Mouse (Mus musculus): ENCODE measurements around the gene Slc16a12.
A peak's percentile ranks its signal among the peaks of the same experiment; 100 is the strongest.
"Not testable (repeated sequence)": the region's sequence is repeated elsewhere in the genome, so short reads cannot be mapped to it uniquely, and the experiment has no call there.

Slc16a12 gene

GRCm38 (mm10) chr19:34666127-34666526 is 81.0 kb downstream of the Slc16a12 start:
- DNase-seq (ENCODE audit: low spot score): peak; percentile 63

GRCm38 (mm10) chr19:34662740-34663139 is 84.3 kb downstream of the Slc16a12 start:
- no peak for DNase-seq (ENCODE audit: low spot score)

- DNase-seq (ENCODE audit: low spot score): peak; percentile 36
Observed at GRCm38 (mm10) chr19:34662067-34662507, 85.0 kb downstream of the Slc16a12 start.

GRCm38 (mm10) chr19:34656511-34657298 is 90.4 kb downstream of the Slc16a12 start:
- no peak for DNase-seq (ENCODE audit: low spot score)

GRCm38 (mm10) chr19:34655227-34655805 is 91.8 kb downstream of the Slc16a12 start:
- DNase-seq (ENCODE audit: low spot score): no peak

GRCm38 (mm10) chr19:34650997-34651396 is 96.1 kb downstream of the Slc16a12 start:
- DNase-seq (ENCODE audit: low spot score): no peak

GRCm38 (mm10) chr19:34650276-34650675 is 96.8 kb downstream of the Slc16a12 start:
- DNase-seq (ENCODE audit: low spot score): no peak

GRCm38 (mm10) chr19:34647630-34648029 is 99.5 kb downstream of the Slc16a12 start:
- not testable (repeated sequence) for DNase-seq (ENCODE audit: low spot score)

GRCm38 (mm10) chr19:34642616-34643015 is 104.5 kb downstream of the Slc16a12 start:
- no peak for DNase-seq (ENCODE audit: low spot score)

- no peak for DNase-seq (ENCODE audit: low spot score)
Observed at GRCm38 (mm10) chr19:34640623-34641022, 106.5 kb downstream of the Slc16a12 start, which contains the start of the genes Ifit1bl2 and Ifit1. Gene Ifit1bl2, minus strand, starts transcription at chr19:34640743. Gene Ifit1, plus strand, starts transcription at chr19:34640871.

GRCm38 (mm10) chr19:34636933-34637557 is 110.0 kb downstream of the Slc16a12 start:
- DNase-seq (ENCODE audit: low spot score): peak; percentile 35

- DNase-seq (ENCODE audit: low spot score): no peak
Observed at GRCm38 (mm10) chr19:34633484-34633883, 113.6 kb downstream of the Slc16a12 start.

- no peak for DNase-seq (ENCODE audit: low spot score)
Observed at GRCm38 (mm10) chr19:34631487-34631886, 115.6 kb downstream of the Slc16a12 start.

GRCm38 (mm10) chr19:34627496-34627895 is 119.6 kb downstream of the Slc16a12 start:
- no peak for DNase-seq (ENCODE audit: low spot score)

- no peak for DNase-seq (ENCODE audit: low spot score)
Observed at GRCm38 (mm10) chr19:34624663-34625062, 122.4 kb downstream of the Slc16a12 start.

- no peak for DNase-seq (ENCODE audit: low spot score)
Observed at GRCm38 (mm10) chr19:34623781-34624180, 123.3 kb downstream of the Slc16a12 start.

GRCm38 (mm10) chr19:34620871-34621270 is 126.2 kb downstream of the Slc16a12 start:
- no peak for DNase-seq (ENCODE audit: low spot score)
